Mouse (Mus musculus) lung, postnatal 36 days (tissue): ENCODE measurements around the gene Coq10b.
"Not testable (repeated sequence)": the region's sequence is repeated elsewhere in the genome, so short reads cannot be mapped to it uniquely, and the experiment has no call there.

Source experiments
- DNase-seq: peaks from one replicate; pipeline ENCODE4 v3.0.0; 2022; ENCODE audit warnings: mixed read lengths

Gene Coq10b

DNA sequence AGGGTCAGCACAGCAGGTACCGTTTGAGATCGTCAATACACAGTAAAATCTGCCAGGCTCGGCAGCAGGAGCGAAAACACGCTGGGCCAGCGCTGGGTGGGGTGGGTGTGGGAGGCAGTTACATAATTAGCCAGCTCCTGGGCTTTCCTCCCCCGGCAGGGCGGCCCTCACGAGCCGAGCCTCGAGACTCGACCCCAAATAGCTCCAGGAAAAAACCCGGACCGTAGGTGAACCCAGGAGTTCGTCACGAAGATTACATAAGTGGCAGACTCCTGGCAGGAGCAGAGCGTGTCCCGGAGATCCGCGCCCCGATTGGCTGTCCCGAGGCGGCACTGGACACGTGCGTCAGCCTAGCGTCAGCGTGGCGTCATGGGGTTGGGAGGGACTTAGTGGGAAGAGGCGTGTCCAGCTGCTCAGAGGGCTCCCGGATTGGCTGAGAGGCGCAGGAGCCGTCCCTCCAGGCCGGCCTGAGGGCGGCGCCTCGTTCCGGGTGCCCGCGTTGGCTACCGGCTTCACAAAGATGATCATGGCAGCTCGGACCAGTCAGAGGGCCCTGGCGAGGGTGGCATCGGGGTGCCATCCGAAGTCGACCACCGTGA lies at the start of gene Coq10b:
TSS of gene Coq10b (plus strand) at position 416 of the 599 bp plus-strand sequence.
- peak; percentile 99 for DNase-seq

DNA sequence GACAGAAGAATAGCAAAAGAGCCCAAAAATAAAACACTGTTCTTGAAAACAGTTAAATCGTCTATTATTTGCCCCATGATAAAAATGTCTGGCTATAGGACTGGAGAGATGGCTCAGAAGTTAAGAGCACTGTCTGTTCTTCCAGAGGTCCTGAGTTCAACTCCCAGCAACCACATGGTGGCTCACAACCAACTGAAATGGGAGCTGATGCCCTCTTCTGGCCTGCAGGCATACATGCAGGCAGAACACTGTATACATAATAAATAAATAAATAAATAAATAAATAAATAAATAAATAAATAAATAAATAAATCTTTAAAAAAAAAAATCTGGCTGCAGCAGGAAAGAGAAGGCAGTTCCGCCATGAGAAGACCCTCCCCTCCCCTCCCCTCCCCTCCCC lies 44.3 kb upstream of the Coq10b start:
- DNase-seq, result not testable (repeated sequence)

DNA sequence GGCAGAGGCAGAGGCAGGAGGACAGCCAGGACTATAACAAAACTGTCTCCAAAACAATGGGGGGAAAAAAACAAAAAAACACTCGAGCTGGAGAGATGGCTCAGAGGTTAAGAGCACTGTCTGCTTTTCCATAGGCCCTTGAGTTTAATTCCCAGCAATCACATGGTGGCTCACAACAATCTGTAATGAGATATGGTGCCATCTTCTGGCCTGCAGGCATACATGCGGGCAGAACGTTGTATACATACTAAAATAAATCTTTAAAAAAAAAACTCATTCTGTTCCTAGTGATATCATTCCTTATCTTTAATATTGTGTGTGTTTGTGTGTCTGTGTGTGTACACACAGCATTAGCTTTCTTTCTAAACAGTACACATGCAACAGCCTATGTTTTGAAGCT lies 40.1 kb upstream of the Coq10b start:
- no peak for DNase-seq

DNA sequence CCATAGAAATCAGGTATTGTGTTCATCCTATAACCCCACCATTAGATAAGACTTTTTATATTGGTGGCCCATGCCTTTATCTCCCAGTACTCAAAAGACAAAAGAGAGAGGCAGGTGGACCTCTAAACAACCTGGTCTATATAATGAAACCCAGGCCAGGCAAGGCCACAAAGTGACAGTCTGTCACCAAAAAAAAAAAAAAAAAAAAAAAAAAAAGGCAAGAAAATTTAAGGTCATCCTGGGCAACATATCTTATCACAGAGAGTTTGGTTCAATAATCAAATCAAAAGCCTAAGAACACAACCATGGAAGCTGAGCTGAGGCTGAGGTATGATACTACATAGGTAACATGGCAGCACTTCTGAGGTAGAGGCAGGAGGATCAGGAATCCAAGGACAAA lies 30.7 kb upstream of the Coq10b start:
- no peak for DNase-seq

DNA sequence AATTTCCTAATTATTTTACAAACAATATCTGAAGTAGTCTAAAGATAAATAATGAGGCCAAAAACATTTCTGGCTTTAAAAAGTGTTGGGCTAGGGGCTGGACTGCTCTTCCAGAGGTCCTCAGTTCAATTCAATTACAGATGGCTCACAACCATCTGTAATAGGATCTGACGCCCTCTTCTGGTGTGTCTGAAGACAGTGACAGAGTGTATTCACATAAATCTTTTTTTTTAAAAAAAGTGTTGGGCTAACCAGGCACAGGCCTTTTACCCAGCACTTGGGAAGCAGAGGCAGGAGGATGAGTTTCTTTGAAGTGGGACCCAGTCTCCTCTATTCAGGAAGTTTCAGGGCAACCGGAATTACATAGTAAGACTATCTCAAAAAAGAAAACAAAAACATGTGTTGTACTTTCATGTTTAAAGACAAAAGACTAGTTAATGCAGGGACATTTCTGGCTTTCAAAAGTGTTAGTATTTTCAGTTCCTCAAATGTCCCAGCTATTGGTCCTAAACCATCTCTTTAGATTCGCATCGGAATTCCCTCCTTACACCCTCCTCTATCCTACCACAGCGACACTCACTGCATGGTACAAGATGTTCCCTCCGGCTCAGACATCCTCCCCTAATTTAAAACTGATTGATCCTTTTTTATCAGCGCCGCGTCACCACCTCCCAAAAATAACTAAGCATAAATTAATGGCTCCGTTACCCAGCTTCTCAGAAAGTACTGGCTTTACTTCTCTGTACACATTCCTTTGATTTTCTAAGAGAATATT lies 26.7 kb upstream of the Coq10b start:
- peak; percentile 25 for DNase-seq

DNA sequence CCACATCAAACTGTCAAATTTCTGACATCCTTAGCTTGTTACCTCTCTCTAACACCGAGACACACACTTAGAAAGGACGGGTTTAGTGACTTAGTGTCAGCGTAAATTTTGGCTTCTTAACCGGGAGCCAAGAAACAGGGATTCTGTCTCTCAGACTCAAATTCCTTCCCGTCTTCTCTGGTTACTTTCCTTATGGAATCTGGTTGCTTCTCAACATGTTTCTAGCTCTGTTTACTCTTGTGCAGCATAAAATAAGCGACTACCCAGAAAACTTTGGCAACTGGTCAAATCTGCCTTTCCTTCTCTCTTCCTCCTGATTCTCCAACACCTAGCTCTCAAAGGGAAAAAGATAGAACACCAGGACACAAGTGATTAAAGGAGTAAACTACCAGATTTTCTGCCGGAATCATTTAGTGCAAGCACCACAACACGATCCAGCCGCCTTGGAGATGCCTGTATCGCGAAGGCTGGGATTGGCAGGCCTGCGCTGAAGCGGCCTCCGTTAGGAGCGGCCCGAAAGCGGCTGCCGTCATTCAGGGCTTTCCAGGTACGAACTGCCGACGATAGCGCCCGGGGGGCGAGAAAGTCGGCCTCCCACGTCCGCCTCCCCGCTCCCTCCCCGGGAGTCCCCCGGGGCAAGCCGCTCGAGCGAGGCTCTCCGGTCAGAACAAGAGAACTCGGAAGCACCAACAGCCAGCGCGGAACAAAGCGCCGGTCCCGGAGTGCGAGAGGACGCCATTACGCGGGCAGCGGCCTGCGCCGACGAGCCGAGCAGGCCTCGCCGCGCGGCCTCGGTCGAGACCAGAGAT lies 25.9 kb upstream of the Coq10b start:
- peak; percentile 38 for DNase-seq

DNA sequence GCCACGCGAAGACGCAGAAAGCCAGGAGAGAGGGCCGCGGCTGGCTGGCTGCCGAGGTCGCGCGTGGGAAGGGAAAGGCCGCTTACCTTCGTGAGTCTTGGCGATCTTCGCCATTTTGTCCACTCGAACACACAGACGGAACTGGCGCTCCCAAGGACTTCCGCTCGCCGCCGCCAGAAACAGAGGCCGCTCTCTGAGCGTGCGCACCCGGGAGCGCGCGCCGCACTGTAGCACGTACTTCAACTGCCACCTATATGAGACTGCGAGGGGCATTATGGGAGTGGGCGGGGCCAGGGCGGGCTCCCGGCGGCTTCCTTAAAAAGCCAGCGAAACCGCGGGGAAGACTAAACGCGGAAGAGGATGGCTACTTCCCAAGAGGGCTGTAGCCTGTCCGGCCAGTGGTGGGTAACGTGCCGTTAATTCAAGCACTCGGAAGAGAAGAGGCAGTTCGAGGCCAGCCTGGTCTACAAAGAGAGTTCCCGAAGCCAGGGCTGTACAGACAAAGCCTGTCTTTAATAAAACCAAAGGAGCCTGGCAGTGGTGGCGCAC lies 25.2 kb upstream of the Coq10b start, which contains the start of gene Sf3b1:
TSS of gene Sf3b1 (minus strand) at position 229 of the 549 bp plus-strand sequence.
- DNase-seq, result peak; percentile 99

DNA sequence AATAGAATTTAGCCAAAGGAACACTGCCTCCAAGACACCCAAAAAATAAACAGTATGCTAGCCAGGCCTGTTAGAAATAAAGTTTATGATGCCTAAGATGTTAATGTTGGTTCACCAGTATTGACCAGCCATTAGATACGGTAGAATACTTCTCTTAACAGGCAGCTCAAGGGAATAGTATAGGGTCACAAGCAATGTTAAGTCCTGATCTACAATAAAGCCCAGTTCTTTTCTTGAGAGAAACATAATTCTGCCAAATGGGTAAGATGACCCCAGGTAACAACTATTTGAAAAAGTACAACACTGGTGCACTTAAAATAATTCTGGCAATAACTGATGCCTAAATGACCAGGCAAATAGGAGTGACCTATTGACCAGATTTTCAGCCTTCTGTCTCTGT lies 24.6 kb upstream of the Coq10b start:
- DNase-seq, result no peak

DNA sequence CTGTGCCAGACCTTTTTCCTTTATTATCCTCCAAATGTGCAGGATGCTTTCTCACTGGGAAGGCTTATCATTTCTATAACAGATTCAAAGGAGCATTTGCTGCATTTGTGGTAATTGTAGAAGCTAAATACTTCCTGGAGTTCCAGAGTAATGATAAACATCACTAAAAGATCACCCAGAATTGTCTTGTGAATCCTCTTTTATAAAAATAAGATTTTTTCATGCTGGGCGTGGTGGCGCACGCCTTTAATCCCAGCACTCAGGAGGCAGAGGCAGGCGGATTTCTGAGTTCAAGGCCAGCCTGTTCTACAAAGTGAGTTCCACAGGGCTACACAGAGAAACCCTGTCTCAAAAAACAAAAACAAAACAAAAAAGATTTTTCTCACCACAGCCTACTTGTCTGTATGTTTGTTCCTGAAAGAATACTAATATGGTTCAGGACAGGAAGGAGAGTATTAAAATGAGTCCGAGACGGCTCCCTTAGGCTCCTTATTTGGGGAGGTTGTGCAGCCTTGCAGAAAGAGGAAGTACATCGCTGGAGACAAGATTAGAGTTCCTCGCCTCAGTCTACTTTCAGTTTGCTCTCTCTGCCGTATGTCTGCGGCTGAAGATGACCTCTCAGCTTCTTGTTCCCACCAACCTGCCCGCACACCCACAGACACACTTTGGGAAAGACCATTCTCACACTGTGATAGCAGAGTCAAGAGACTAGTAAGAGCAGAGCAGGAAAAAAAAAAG lies 23.9 kb upstream of the Coq10b start:
- DNase-seq, result peak; percentile 67

DNA sequence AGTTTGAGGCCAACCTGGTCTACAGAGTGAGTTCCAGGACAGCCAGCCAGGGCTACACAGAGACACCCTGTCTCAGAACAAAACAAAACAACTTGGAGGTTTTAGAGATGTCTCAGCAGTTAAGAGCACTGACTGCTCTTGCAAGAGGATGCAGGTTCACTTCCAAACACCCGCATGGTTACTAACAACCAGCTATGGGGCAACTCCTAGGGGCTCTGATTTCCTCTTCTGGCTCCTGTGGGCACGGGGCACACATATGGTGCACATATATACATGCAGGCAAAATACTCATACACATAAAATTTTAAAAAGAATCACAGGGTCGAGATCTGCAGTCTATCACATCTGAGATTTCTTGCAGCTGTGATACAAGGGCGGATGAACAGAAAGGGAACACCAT lies 23.1 kb upstream of the Coq10b start:
- no peak for DNase-seq

DNA sequence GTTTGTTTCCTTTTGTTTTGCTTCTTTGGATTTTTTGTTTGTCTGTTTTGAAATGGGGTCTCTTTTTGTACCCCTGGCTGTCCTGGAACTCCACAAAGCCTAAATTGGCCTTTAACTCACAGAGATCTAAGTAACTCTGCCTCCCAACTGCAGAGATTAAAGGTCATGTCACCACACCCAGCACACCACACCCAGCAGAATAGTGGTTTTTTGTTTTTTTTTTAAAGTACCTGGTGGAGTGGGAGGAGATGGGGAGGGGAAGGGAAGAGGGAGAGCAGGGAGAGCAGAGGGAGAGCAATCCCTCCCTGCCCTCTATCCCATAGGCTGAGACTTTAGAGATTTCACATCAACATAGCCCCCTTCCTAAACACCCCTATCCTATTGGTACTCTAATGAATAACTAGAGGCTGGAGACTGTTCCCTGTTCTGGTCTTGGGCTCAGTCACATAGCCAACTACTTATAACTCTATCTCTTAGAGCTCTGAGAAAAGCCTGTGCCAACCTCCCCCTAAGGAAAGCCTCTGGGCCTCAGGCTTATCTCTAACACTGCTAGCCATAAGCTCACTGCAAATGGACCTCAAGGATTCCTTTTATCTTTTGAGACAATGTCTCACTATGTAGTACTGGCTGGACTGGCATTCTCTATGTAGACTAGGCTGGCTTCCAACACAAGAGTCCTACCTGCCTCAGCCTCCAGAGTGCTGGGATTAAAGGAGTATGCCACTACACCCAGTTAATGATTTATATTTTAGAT lies 21.4 kb upstream of the Coq10b start:
- DNase-seq, result no peak

DNA sequence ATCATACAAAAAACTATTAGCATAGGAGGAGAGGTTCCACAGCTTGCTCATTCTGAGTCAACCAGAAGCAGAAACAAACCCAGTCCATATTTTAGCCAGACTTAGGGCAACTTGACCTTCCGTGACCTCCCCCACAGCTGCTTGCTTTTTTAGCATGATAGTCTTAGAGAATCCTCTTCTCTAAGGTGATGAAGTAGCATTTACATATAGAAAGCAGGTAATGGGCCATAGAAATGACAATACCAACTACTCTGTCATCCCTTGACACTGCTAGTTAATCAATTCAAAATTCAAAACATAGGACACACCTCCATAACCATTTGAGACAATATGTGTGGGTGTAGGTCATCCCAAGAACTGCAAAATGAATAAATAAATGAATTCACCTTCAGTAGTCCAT lies 12.6 kb upstream of the Coq10b start:
- no peak for DNase-seq

DNA sequence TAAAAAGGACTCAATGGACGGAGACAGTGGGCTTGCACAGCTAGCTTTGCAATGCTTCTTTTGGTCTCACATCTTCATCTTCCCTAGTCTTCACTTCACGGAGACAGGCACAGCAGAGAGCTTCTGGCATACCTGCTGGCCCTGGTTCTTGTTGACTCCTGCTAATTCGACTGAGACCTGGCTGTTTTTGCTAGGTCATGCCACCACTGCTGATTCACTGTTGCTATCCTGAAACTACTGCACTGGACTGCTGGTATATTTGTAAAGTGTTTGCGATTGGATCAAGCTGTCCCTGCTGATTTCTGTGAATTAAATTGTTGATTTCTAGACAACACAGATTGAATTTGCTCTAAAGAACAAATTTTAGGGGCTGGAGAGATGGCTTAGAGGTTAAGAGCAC lies 10.9 kb upstream of the Coq10b start:
- no peak for DNase-seq

DNA sequence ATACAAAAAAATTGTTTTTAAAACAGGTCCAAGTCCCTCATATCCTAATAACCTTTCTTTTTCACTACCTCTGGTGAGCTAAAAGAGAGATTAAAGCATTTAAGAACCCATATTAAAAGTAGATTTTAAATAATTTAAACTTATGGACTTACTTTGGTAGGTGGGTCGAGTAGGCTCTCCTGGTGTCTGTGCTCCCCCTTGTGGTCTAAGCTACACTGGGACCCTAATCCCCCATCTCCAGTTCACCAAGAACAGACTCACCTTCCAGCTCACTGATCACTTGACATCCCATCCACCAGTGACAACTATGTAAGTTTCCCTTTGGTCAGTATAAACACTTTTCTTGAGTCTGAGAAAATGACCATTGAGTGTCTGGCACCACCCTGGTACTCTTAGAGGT lies 10.3 kb upstream of the Coq10b start:
- no peak for DNase-seq

DNA sequence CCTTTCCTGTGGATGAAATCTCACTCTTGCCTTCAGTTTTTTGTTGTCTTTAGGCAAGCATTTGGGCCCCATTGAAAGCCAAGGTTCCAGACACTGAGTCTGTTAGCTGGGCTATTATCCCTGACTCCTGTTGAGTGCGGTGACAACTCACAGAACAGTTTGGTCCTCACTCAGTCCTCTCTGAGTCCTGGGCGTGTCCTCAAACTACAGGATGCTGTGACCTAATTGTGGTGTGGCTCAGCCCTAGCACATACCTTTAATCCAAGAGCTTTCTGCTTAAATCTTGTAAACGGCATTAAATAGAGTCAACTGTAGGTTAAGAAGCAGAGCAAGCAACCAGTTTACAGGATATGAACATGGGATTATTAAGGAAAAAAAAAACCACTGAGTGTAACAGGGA lies 9.4 kb upstream of the Coq10b start:
- DNase-seq, result no peak

DNA sequence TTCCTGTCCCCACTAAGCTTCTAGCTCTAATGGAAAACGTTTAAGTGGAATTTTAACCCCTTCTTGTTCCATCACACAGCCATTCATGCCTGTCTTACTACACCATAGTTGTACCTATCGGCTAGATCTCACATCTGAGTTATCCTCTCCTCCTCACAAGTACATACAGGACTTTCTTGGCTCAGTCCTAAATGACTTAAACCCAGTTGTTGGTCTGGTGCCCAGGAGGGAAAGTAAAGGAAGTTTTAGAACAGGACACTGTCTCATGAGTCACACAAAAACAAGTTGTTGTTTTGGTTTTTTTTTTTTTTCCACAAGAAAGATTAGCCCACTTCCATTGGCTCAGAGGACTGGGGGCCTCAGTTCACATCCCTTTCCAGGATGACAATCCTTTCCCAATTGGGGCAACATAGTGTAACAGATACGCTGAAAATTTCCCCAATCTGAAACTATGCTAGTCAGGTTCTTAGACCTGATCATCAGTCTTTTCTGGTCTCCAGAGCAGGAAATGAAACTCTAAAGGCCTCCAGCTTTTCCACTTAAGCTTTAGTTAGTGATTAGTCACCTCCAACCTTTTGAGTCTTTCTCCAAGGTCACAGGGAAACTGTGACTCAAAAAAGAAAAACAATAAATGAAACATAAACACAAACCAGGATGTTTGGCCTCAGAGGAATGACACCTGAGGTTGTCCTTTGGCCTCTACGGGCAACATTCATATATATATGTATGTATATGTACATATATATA lies 3.6 kb upstream of the Coq10b start:
- no peak for DNase-seq

DNA sequence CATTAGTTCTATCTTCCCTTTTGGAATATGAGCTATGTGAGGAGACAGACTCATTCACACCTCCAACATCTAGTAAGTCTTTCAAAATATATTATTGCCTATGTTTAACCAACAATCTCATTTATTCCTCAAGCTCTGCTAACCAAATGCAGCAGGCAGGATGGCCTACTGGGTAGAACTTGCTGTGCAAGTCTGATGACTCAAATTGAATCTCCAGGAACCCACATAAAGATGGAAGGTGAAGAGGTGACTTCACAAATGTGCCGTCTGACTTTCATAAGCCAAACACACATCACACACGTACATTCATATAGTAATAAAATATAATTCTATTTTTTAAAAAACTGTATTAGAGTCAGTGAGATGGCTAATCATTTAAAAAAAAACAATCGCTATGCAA lies 899 bp upstream of the Coq10b start:
- no peak for DNase-seq

DNA sequence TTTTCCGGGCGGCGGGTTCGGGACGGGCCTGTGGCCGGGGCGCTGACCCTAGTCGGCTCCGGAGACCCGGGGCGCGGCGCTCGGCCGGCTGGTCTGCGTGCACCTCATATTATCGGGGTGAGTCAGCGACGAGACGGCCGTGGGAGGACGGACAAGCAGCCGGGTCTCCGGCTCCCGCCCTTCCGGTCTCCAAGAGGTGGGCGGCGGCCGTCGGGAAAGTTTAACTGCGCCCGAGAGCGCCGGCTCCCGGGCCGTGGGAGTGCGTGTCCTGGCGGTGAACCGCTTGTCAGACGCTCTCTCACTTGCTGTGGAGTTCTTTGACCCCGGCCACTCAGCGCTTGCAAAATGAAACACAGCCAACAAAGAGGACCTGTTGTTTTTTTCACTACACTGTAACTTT lies 435 bp downstream of the Coq10b start:
- DNase-seq, result peak; percentile 89

DNA sequence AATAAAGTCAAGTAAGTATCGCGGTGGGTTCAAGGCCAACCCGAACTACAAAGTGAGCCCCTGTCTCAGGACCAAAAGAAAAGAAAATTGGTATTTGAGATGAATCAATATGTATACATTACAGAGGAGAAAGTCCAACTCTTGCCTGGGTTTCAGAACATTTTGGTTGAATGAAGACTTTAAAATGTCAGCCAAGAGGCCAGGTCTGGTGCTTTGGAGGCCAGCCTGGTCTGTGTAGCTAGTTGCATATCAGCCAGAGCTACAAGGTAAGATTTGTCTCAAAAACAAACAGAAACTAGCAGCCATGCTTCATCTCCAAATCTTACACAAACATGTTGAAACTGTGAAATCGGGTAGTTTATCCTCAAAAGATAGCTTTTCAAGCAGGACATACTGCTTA lies 1.0 kb downstream of the Coq10b start:
- DNase-seq, result no peak

DNA sequence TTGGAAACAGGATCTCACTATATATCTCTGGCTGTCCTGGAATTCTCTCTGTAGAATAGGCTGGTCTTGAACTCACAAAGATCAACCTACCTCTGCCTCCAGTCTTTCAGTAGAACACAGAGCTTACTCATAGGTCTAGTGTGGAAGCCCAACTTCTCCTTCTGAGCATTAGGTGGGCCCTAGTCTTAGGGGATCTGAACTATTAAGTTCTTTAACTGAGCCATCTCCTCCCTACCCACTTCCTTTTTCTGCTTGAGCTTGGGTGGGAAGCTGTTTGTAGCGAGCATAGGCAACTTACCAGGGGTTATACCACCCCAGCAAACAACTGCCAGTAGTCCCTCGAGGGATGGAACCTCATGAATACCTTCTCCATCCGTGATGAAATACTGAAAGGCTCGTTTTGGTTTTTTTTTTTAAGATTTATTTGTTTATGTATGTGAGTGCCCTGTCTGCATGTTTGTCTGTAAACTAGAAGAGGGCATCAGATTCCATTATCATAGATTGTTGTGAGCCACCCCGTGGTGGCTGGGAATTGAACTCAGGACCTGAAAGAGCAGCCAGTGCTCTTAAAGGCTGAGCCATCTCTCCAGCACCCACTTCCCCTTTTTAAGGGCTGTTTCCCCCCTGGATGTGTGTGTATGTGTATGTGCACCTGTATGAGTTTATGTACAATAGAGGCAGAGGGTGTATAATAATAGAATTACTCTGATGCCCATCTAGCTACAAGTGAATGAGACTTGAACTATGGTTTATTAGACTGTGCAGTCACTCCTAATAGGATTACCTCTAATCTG lies 2.9 kb downstream of the Coq10b start:
- DNase-seq, result peak; percentile 4
